Mouse (Mus musculus) liver, postnatal 0 days (tissue): Measurements from ENCODE around the gene Rad51b.

Experiments used
- CTCF ChIP-seq: sonication (generic); IDR thresholded peaks from 2 replicates; pipeline ENCODE4 v1.5.1; 2016; ENCODE audit warnings: antibody characterized with exemption, low read depth
- EP300 ChIP-seq: IDR thresholded peaks from 2 replicates; pipeline ENCODE4 v1.6.1; 2016; ENCODE audit warnings: antibody characterized with exemption, low read depth, mild to moderate bottlenecking

GRCm38 (mm10) chr12:79674846-79675439, 377.9 kb downstream of the Rad51b start:
- TF ChIP-seq EP300 = no peak
- TF ChIP-seq CTCF = no peak
